Mouse (Mus musculus) G1E (cell line): ENCODE data around the gene Gns. TPM values are rescaled to one million over a fixed set of nuclear protein-coding genes. Genes with fewer than 3 reads are reported as not detected.

Experiments used
- ATAC-seq: 2 replicates; pipeline ENCODE4 v1.8.0; 2016; ENCODE audit warnings: mild to moderate bottlenecking; ENCODE audit not compliant: insufficient number of reproducible peaks, poor library complexity, low FRiP score, severe bottlenecking; ENCODE audit errors: extremely low read depth
- DNase-seq: peaks from one replicate; pipeline ENCODE4 v3.0.0; 2012; ENCODE audit warnings: low spot score
- H3K27me3 ChIP-seq: 2 replicates; pipeline ENCODE4 v1.6.1; 2012; ENCODE audit warnings: mild to moderate bottlenecking, low read length, inconsistent platforms; ENCODE audit not compliant: insufficient read depth
- H3K36me3 ChIP-seq: replicated peaks from 2 replicates; pipeline ENCODE3; 2012; ENCODE audit warnings: mild to moderate bottlenecking, inconsistent platforms
- H3K4me1 ChIP-seq: 2 replicates; pipeline ENCODE4 v1.6.1; 2012; ENCODE audit warnings: low read depth, low read length, inconsistent platforms, mixed read lengths; ENCODE audit not compliant: insufficient read depth
- H3K4me3 ChIP-seq: 2 replicates; pipeline ENCODE4 v1.5.1; 2012; ENCODE audit warnings: low read depth, mild to moderate bottlenecking, inconsistent platforms, low read length, moderate library complexity, mixed read lengths
- H3K9me3 ChIP-seq: replicated peaks from 2 replicates; pipeline ENCODE4 v1.6.1; 2012; ENCODE audit warnings: inconsistent platforms
- CTCF ChIP-seq: IDR thresholded peaks from 2 replicates; pipeline ENCODE4 v1.5.1; 2012; ENCODE audit warnings: low read depth, low read length, inconsistent platforms, mixed read lengths
- GATA1 ChIP-seq: IDR thresholded peaks from 2 replicates; pipeline ENCODE4 v1.6.1; 2012; ENCODE audit warnings: borderline replicate concordance, low read length, inconsistent platforms, mixed read lengths
- GATA2 ChIP-seq: IDR thresholded peaks from 2 replicates; pipeline ENCODE4 v1.6.1; 2012; ENCODE audit warnings: low read depth, low read length, inconsistent platforms, borderline replicate concordance
- POLR2AphosphoS5 ChIP-seq: IDR thresholded peaks from 2 replicates; pipeline ENCODE4 v1.6.1; 2012; ENCODE audit warnings: low read depth, low read length, inconsistent platforms; ENCODE audit not compliant: insufficient replicate concordance
- TAL1 ChIP-seq: conservative IDR thresholded peaks from 2 replicates; pipeline ENCODE4 v1.6.1; 2012; ENCODE audit warnings: low read depth, low read length, inconsistent platforms, mixed read lengths
- polyA plus RNA-seq: library from polyadenylated mRNA; stranded (reverse); fragments of >175 nt; gene quantifications from 2 replicates; pipeline ENCODE4 v1.2.3, GENCODE M21; 2012
- total RNA-seq, 2 experiments: library from RNA; stranded (forward) in 1 of 2; stranded (reverse) in 1 of 2; fragments of 200-1000 nt in 1 of 2; fragments of >200 nt in 1 of 2; fragmentation: Nextera tagmentation in 1 of 2; gene quantifications; 2 replicates each; pipeline ENCODE4 v1.2.3; 2014 to 2017

Gene Gns
- total and polyA plus RNA-seq, 3 experiments = 33.4 to 138 (median 134) TPM

GRCm38 (mm10) chr10:121429981-121430682, 65.2 kb downstream of the Gns start:
- TF ChIP-seq TAL1 (no peak), POLR2AphosphoS5 (no peak), GATA2 (no peak), CTCF (no peak), GATA1 (no peak)
- DNase-seq = no peak
- no peak overlapping the region for H3K4me3 ChIP-seq
- no peaks in the 10 kb centered on the region for H3K36me3 ChIP-seq
- no peak for ATAC-seq
- no peaks in the 10 kb centered on the region for H3K9me3 ChIP-seq
- H3K27me3 ChIP-seq = peaks cover 12% of the 10 kb centered on the region; the same call in 1 of the 2 replicates
- peaks cover 2% of the 10 kb centered on the region for H3K4me1 ChIP-seq

- Histone ChIP-seq H3K27me3 (peaks cover 12% of the 10 kb centered on the region; the same call in 1 of the 2 replicates), H3K9me3 (no peaks in the 10 kb centered on the region), H3K36me3 (no peaks in the 10 kb centered on the region), H3K4me1 (peaks cover 2% of the 10 kb centered on the region), H3K4me3 (no peak overlapping the region)
- ATAC-seq (no peak), DNase-seq (no peak)
- TF ChIP-seq GATA1 (no peak), GATA2 (no peak), TAL1 (no peak), POLR2AphosphoS5 (no peak), CTCF (no peak)
Measured at GRCm38 (mm10) chr10:121430764-121431540, 66.1 kb downstream of the Gns start.

DNA sequence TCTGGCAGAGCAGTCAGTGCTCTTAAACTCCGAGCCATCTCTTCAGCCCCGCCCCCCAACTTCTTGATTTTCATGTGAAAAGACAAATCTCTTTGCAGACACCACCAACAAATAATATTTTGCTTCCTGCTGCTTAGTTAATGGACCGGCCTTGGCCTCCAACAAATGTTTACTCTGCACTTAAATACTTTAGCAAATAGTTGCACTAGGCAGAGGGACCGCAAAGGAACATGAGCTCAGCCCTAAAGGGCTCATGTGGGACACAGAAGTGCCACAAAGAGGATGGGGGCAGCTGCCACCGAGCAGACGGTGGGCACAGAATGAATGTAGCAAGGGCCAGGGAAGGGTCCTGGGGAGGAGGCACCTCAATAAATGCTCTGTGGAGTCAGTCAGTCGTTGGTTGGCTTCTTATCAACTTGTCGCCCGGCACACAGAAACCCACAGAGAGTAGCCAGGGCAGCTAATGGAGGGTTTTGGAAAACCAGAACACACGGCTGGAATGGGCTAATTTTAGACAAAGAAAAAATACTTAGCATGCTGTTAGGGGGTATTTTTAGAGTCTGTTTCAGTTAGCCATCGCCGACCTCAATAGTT, 67.2 kb downstream of the Gns start:
- Histone ChIP-seq H3K36me3 (no peaks in the 10 kb centered on the region), H3K4me3 (no peak overlapping the region), H3K4me1 (peaks cover 2% of the 10 kb centered on the region), H3K9me3 (no peaks in the 10 kb centered on the region), H3K27me3 (peaks cover 12% of the 10 kb centered on the region; the same call in 1 of the 2 replicates)
- ATAC-seq (no peak; the same call in 1 of the 2 replicates), DNase-seq (no peak)
- TF ChIP-seq CTCF = no peak
- TF ChIP-seq GATA2 = no peak

GRCm38 (mm10) chr10:121432635-121433280, 67.9 kb downstream of the Gns start:
- no peak overlapping the region for H3K4me3 ChIP-seq
- ATAC-seq = no peak
- H3K4me1 ChIP-seq = peaks cover 2% of the 10 kb centered on the region
- no peak for TF ChIP-seq GATA2
- TF ChIP-seq POLR2AphosphoS5 = no peak
- TF ChIP-seq CTCF = no peak
- no peak for TF ChIP-seq GATA1
- TF ChIP-seq TAL1 = no peak
- peaks cover 12% of the 10 kb centered on the region; the same call in 1 of the 2 replicates for H3K27me3 ChIP-seq
- H3K9me3 ChIP-seq = no peaks in the 10 kb centered on the region
- DNase-seq = no peak
- H3K36me3 ChIP-seq = no peaks in the 10 kb centered on the region

DNA sequence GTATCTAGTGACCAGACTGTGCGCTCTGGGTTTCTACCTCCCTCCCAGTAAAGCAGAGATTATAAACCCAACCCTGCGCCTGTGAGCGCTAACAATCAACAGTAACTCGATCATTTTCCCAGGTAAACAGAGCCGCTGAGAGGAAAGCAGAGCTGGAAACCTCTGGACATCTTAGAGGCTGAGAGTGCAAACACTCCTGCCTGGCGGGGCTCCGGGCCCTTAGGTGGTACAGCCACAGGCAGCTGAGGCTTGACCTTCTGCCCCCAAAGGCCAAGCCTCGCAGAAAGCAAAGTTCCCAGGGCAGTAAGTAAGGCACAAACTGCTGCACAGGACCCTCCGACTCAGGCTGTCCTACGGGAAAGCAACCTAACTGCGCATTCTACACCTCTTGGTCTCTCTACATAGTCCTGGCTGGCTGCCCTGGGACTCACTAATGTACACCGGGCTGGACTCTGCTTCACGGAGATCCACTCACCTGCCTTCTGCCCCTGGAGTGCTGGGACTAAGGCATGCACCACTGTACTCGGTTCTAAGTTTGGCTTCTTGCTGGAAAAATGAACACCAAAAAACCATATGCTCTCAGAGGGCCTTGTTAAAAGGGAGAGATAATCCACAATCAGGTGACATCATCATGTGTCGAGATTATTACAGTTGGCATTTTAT, 69.7 kb downstream of the Gns start:
- H3K36me3 ChIP-seq = no peaks in the 10 kb centered on the region
- no peaks in the 10 kb centered on the region for H3K9me3 ChIP-seq
- TF ChIP-seq GATA1 (no peak), TAL1 (no peak), GATA2 (no peak), CTCF (no peak), POLR2AphosphoS5 (no peak)
- peaks cover 2% of the 10 kb centered on the region for H3K4me1 ChIP-seq
- no peak for DNase-seq
- ATAC-seq = no peak
- H3K27me3 ChIP-seq = peaks cover 12% of the 10 kb centered on the region; the same call in 1 of the 2 replicates
- no peak overlapping the region for H3K4me3 ChIP-seq
